Mouse (Mus musculus): Measurements from ENCODE around the gene Tspan4. TPM values are rescaled to one million over a fixed set of nuclear protein-coding genes. Genes with fewer than 3 reads are reported as not detected.

Gene Tspan4
- polyA plus RNA-seq, 1 experiment from 2014 or later, result 71.4 TPM

DNA sequence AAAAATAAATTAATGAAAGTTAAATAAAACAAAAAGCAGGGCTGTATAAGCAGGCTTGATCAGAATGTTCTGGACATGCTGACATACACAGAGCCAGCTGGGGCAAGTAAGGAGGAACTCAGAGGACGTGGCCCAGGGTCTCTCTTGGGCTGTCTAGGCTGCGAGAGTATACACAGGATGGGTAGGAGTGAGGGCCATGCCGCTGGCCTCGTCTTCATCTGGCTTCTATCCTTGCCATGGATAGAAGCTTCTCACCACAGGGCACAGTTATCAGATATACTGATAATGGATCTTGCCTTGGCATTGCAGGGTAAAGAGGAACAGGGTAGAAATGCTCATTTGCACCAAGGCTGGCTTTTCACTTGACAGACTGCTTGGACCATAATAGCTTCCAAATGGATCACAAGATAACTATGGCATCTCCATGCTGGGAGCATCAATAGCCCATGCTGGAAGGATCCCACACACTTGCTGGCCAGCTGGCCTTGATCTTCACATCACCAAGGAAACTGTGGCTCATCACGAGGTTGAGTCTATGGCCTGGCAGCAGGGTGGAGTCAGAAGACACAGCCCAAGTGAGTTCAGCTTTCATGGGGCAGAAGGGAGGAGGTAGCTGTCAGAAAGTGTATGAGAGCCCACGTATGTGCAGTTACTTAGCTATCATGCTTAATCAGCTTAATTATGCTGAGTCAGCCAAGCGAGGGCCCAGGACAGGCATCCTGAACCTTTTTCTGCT, 26.9 kb downstream of the Tspan4 start:
- no peak for ATAC-seq (ENCODE audit: insufficient number of reproducible peaks, low FRiP score, low TSS enrichment, low read depth)
- no peaks in the 10 kb centered on the region for H3K4me1 ChIP-seq
- peaks cover 24% of the 10 kb centered on the region; the same call in 1 of the 2 replicates for H3K36me3 ChIP-seq
- WGBS, result 85% methylated on average over 7 of the region's 7 CpGs
- H3K27ac ChIP-seq, result no peak overlapping the region
- H3K27me3 ChIP-seq, result no peaks in the 10 kb centered on the region
- H3K4me2 ChIP-seq, result no peak overlapping the region
- H3K4me3 ChIP-seq, result no peak overlapping the region
- no peak overlapping the region for H3K9ac ChIP-seq
- H3K9me3 ChIP-seq, result no peaks in the 10 kb centered on the region

DNA sequence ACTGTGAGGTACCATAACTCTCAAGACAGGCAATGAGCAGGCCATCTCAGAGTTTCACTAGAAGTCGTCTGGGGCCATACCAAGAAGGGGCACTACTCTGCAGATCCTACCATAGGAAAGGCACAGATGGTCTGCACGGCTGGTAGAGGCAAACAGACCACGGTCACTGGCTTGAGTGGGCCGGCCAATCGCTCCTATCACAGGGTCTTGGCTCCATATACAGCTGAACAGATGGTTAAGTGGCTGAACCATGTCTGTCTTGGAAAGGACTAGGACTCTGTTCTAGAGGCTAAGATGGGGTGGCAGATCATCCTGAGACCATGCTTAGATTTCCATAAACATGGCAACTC, 27.5 kb downstream of the Tspan4 start:
- Histone ChIP-seq H3K36me3 (peaks cover 24% of the 10 kb centered on the region; the same call in 1 of the 2 replicates), H3K4me3 (no peak overlapping the region), H3K4me2 (no peak overlapping the region), H3K9ac (no peak overlapping the region), H3K27me3 (no peaks in the 10 kb centered on the region), H3K4me1 (no peaks in the 10 kb centered on the region), H3K9me3 (no peaks in the 10 kb centered on the region), H3K27ac (no peak overlapping the region)
- WGBS, result 94% methylated on average over 5 of the region's 5 CpGs
- no peak for ATAC-seq (ENCODE audit: insufficient number of reproducible peaks, low FRiP score, low TSS enrichment, low read depth)

- Histone ChIP-seq H3K36me3 (peaks cover 18% of the 10 kb centered on the region), H3K27me3 (no peaks in the 10 kb centered on the region), H3K9ac (no peak overlapping the region), H3K4me3 (no peak overlapping the region), H3K4me1 (no peaks in the 10 kb centered on the region), H3K9me3 (no peaks in the 10 kb centered on the region), H3K27ac (no peak overlapping the region; the same call in 1 of the 2 replicates), H3K4me2 (no peak overlapping the region)
- WGBS, result 72% methylated on average over 2 of the region's 2 CpGs
- no peak for ATAC-seq (ENCODE audit: insufficient number of reproducible peaks, low FRiP score, low TSS enrichment, low read depth)
These were observed 31.2 kb downstream of the Tspan4 start for GRCm38 (mm10) chr7:141506278-141506677.

DNA sequence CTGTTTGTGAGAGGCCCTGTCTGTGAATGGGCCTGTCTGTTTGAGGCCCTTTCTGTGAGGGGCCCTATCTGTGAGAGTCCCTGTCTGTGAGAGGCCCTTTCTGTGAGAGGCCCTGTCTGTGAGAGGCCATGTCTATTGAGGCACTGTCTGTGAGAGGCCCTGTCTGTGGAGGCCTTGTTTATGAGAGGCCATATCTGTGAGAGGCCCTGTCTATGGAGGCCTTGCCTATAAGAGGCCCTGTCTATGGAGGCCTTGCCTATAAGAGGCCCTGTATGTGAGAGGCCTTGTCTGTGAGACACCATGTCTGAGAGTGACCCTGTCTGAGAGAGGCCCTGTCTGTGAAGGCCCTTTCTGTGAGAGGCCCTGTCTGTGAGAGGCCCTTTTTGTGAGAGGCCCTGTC, 33.1 kb downstream of the Tspan4 start:
- Histone ChIP-seq H3K27ac (0 out of 2 replicates have a peak overlapping the region, but pooled peaks have one; percentile 4), H3K4me3 (no peak overlapping the region), H3K36me3 (peaks cover 13% of the 10 kb centered on the region), H3K9ac (no peak overlapping the region), H3K4me2 (no peak overlapping the region), H3K9me3 (no peaks in the 10 kb centered on the region), H3K27me3 (no peaks in the 10 kb centered on the region), H3K4me1 (no peaks in the 10 kb centered on the region)
- no peak for ATAC-seq (ENCODE audit: insufficient number of reproducible peaks, low FRiP score, low TSS enrichment, low read depth)

DNA sequence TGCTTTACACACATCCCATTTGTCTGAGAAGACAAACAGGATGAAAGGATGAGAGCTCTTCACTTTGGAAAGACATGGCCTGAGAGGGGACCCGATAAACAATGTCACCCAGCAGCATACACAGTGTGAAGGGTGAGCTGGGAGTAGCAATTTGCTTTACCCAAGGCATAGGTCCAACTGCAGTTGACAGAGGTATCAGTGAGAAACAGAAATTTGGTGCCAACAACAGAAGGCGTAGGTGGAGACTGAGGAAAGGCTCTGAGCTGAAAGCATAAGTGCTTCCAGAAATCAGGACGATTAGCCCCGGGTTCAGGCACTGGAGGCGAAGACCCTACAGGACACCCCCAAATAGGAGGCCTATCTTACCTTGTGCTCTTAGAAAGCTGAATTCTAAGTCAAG, 35.2 kb downstream of the Tspan4 start:
- no peak overlapping the region for H3K4me3 ChIP-seq
- no peak overlapping the region for H3K9ac ChIP-seq
- H3K9me3 ChIP-seq, result no peaks in the 10 kb centered on the region
- H3K4me1 ChIP-seq, result no peaks in the 10 kb centered on the region
- H3K27ac ChIP-seq, result 0 out of 2 replicates have a peak overlapping the region, but pooled peaks have one; percentile 3
- H3K36me3 ChIP-seq, result peaks cover 26% of the 10 kb centered on the region
- no peaks in the 10 kb centered on the region for H3K27me3 ChIP-seq
- H3K4me2 ChIP-seq, result no peak overlapping the region
- no peak for ATAC-seq (ENCODE audit: insufficient number of reproducible peaks, low FRiP score, low TSS enrichment, low read depth)
- 88% methylated on average over 5 of the region's 5 CpGs for WGBS

DNA sequence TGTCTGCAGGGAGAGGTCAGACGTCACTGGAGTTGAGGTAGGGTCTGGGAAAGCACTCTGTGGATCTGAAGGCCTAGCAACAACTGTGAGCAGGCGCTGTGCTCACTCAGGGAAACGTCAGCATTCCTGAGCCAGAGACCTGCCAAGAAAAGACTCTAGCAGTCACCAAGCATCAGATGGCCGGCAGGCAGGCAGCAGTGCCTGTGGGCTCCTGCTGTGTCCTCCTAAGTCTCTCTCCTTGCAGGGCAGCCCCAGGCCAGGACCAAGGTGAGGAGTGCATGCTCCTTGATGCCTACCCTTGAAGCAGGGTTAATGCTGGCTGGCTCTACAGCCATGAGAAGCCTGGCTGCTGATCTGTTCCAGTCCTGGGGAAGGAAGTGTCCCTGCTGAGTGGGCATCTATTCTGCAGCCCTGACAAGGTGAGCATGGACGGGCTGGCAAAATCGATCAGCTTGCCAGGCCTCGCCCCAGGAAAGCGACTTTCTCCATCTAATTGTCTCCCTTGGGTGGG, 35.7 kb downstream of the Tspan4 start:
- ATAC-seq (ENCODE audit: insufficient number of reproducible peaks, low FRiP score, low TSS enrichment, low read depth), result no peak
- peaks cover 29% of the 10 kb centered on the region for H3K36me3 ChIP-seq
- H3K27me3 ChIP-seq, result no peaks in the 10 kb centered on the region
- H3K4me3 ChIP-seq, result no peak overlapping the region
- H3K27ac ChIP-seq, result 0 out of 2 replicates have a peak overlapping the region, but pooled peaks have one; percentile 3
- H3K9ac ChIP-seq, result no peak overlapping the region
- H3K9me3 ChIP-seq, result no peaks in the 10 kb centered on the region
- no peaks in the 10 kb centered on the region for H3K4me1 ChIP-seq
- H3K4me2 ChIP-seq, result no peak overlapping the region
- 68% methylated on average over 8 of the region's 8 CpGs for WGBS

GRCm38 (mm10) chr7:141517638-141518037, 42.6 kb downstream of the Tspan4 start:
- no peak overlapping the region for H3K4me2 ChIP-seq
- H3K36me3 ChIP-seq, result peaks cover 38% of the 10 kb centered on the region
- H3K9me3 ChIP-seq, result no peaks in the 10 kb centered on the region
- no peak for ATAC-seq (ENCODE audit: insufficient number of reproducible peaks, low FRiP score, low TSS enrichment, low read depth)
- no peaks in the 10 kb centered on the region for H3K27me3 ChIP-seq
- no peak overlapping the region for H3K4me3 ChIP-seq
- H3K27ac ChIP-seq, result no peak overlapping the region
- H3K9ac ChIP-seq, result no peak overlapping the region
- WGBS, result 89% methylated on average over 4 of the region's 4 CpGs
- no peaks in the 10 kb centered on the region for H3K4me1 ChIP-seq

- 78% methylated on average over 5 of the region's 5 CpGs for WGBS
- peaks cover 37% of the 10 kb centered on the region for H3K36me3 ChIP-seq
- ATAC-seq (ENCODE audit: insufficient number of reproducible peaks, low FRiP score, low TSS enrichment, low read depth), result no peak
- H3K27me3 ChIP-seq, result no peaks in the 10 kb centered on the region
- no peak overlapping the region for H3K27ac ChIP-seq
- no peak overlapping the region for H3K4me3 ChIP-seq
- no peak overlapping the region for H3K4me2 ChIP-seq
- H3K9ac ChIP-seq, result no peak overlapping the region
- H3K9me3 ChIP-seq, result no peaks in the 10 kb centered on the region
- H3K4me1 ChIP-seq, result no peaks in the 10 kb centered on the region
These were observed 43.3 kb downstream of the Tspan4 start for GRCm38 (mm10) chr7:141518296-141518695.

DNA sequence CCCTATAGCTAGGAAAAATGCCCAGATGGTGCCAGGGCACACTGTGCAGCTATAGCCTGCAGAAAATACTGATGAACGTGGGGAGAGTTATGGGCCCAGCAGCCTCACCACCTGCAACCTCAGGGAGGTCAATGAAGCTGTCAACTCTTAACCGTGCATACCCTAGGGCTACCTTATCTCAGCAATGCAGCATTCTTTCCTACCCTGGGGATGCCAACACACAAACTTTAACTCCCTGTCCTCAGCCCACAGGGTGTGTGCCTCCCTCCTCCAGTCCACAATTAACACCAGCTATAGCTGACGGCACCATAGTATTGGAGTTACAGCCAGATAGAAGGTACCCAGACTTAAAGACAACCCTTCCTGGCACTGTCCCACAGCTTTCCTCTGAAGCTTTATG, 43.9 kb downstream of the Tspan4 start:
- whole genome bisulfite sequencing, result 61% methylated on average over 3 of the region's 3 CpGs
- Histone ChIP-seq H3K4me2 (no peak overlapping the region), H3K4me1 (no peaks in the 10 kb centered on the region), H3K9ac (no peak overlapping the region), H3K27me3 (no peaks in the 10 kb centered on the region), H3K9me3 (no peaks in the 10 kb centered on the region), H3K4me3 (no peak overlapping the region), H3K27ac (no peak overlapping the region), H3K36me3 (peaks cover 31% of the 10 kb centered on the region)
- no peak for ATAC-seq (ENCODE audit: insufficient number of reproducible peaks, low FRiP score, low TSS enrichment, low read depth)

DNA sequence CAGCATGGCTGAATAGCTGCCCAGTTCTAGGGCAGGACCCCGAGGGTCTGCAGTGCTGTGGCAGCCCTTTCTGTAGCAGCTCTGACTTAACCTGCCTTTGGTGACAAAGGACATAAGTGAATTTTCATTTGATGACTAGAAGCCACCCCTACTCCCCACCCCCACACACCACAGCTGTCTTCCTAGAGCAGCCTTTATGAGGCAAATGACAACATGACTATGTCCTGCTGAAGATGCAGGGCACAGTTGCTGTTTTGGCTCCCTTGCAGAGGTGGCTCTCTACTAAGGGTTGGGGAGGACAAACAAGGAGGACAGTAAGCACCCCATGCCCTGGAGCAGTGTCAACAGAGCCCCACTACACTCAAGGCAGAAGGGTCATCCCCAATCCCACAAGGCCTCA, 44.8 kb downstream of the Tspan4 start:
- ATAC-seq (ENCODE audit: insufficient number of reproducible peaks, low FRiP score, low TSS enrichment, low read depth), result no peak
- Histone ChIP-seq H3K9me3 (no peaks in the 10 kb centered on the region), H3K4me3 (no peak overlapping the region), H3K36me3 (peaks cover 29% of the 10 kb centered on the region), H3K4me1 (no peaks in the 10 kb centered on the region), H3K27ac (no peak overlapping the region), H3K27me3 (no peaks in the 10 kb centered on the region), H3K9ac (no peak overlapping the region), H3K4me2 (no peak overlapping the region)
- 80% methylated on average over 1 of the region's 1 CpGs for WGBS

- H3K4me2 ChIP-seq, result no peak overlapping the region
- ATAC-seq (ENCODE audit: insufficient number of reproducible peaks, low FRiP score, low TSS enrichment, low read depth), result no peak
- H3K9me3 ChIP-seq, result no peaks in the 10 kb centered on the region
- no peak overlapping the region for H3K27ac ChIP-seq
- no peaks in the 10 kb centered on the region for H3K4me1 ChIP-seq
- no peaks in the 10 kb centered on the region for H3K27me3 ChIP-seq
- no peak overlapping the region for H3K9ac ChIP-seq
- 41% methylated on average over 4 of the region's 4 CpGs for WGBS
- H3K36me3 ChIP-seq, result peaks cover 35% of the 10 kb centered on the region
- H3K4me3 ChIP-seq, result no peak overlapping the region
These were observed 48.0 kb downstream of the Tspan4 start for GRCm38 (mm10) chr7:141523007-141523406.

DNA sequence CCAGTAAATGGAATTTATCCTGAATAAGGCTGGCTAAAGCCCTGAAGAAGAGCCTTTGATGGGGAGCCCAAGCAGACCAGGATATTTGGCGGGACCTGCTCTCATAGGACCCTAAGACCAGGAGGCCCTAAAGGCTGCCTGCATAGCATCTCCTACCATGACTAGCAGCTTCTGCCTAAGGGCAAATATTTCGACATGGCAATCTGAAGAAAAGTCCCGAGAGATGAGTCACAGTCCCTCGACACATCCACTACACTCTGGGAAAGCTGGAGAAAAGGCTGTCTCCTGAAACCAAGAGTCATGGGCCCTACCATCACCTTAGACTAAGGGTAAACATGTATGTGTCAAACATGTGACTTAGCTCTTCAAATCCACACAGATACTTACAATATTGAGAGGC, 49.2 kb downstream of the Tspan4 start:
- H3K27me3 ChIP-seq, result no peaks in the 10 kb centered on the region
- no peak for ATAC-seq (ENCODE audit: insufficient number of reproducible peaks, low FRiP score, low TSS enrichment, low read depth)
- H3K9ac ChIP-seq, result no peak overlapping the region
- H3K36me3 ChIP-seq, result peaks cover 45% of the 10 kb centered on the region
- no peak overlapping the region for H3K4me2 ChIP-seq
- H3K9me3 ChIP-seq, result no peaks in the 10 kb centered on the region
- 77% methylated on average over 4 of the region's 4 CpGs for WGBS
- H3K27ac ChIP-seq, result no peak overlapping the region
- no peak overlapping the region for H3K4me3 ChIP-seq
- no peaks in the 10 kb centered on the region for H3K4me1 ChIP-seq

All from limb, embryonic 15.5 days (tissue).